ENCODE assay signal across 24 mouse cellular contexts in the genomic region with DNA sequence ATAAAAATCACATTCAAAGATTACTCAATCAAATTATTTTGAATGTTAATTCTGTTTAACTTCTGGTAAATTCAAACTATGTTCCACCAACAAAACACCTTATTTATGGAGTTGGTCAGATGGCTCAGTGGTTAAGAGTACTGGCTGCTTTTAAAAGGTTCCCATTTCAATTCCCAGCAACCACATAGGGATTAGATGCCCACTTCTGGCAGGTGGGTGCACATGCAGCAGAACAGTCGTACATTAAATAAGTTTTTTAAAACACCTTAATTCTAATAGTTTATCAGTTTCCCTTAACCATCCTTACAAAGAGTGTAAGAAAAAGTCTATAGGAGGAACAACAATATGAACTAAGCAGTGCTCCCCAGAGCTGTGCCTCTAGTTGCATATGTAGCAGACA.
"Had no signal": no experiment of that assay in that cellular context is flagged by ENCODE, and none has a peak within 500 bp of the region (broad histone marks: within the 10 kb centered on the region; RNA-seq: fewer than 3 reads in every experiment).

No protein-coding gene starts in this region.

- H3K9me3 ChIP-seq: intestine, embryonic 15.5 days; kidney, embryonic 15.5 days; limb, embryonic 10.5 days; liver, embryonic 13.5 days; liver, embryonic 15.5 days had no signal

- H3K27me3 ChIP-seq: heart, embryonic 12.5 days; hindbrain, embryonic 12.5 days; intestine, embryonic 15.5 days; kidney, embryonic 15.5 days; limb, embryonic 12.5 days; liver, embryonic 13.5 days; liver, embryonic 15.5 days had no signal

- DNase-seq: gastrocnemius, postnatal 14 days; heart, adult 18-20 months; heart, postnatal 10 days; heart, postnatal 4 days; kidney, adult 18-20 months; kidney, postnatal 10 days; kidney, postnatal 25 days; layer of hippocampus, adult 9-11 months; liver; liver, embryonic 13.5 days had no signal

- H3K4me2 ChIP-seq: heart, embryonic 12.5 days; hindbrain, embryonic 12.5 days; hindbrain, embryonic 14.5 days; intestine, embryonic 15.5 days; kidney, embryonic 15.5 days; limb, embryonic 12.5 days; liver, embryonic 11.5 days; liver, embryonic 13.5 days; liver, embryonic 15.5 days had no signal

- H3K9ac ChIP-seq: heart, embryonic 12.5 days; hindbrain, embryonic 12.5 days; hindbrain, embryonic 14.5 days; intestine, embryonic 15.5 days; kidney, embryonic 15.5 days; limb, embryonic 12.5 days; liver, embryonic 13.5 days; liver, embryonic 15.5 days had no signal

- H3K27ac ChIP-seq: hindbrain, embryonic 10.5 days; hindbrain, embryonic 12.5 days; hindbrain, embryonic 14.5 days; intestine, embryonic 15.5 days; kidney, embryonic 15.5 days; limb, embryonic 10.5 days; limb, embryonic 12.5 days; liver, embryonic 13.5 days; liver, embryonic 15.5 days had no signal

- H3K4me1 ChIP-seq: heart, embryonic 12.5 days; hindbrain, embryonic 10.5 days; hindbrain, embryonic 12.5 days; intestine, embryonic 15.5 days; kidney, embryonic 15.5 days; limb, embryonic 10.5 days; limb, embryonic 12.5 days; liver, embryonic 13.5 days; liver, embryonic 15.5 days had no signal

- ATAC-seq: forebrain, embryonic 16.5 days; hindbrain, embryonic 16.5 days; inflammation-experienced regulatory T-cells, adult 6 months; intestine, embryonic 15.5 days; intestine, postnatal 0 days had no signal

- H3K4me3 ChIP-seq: heart, embryonic 12.5 days; hindbrain, embryonic 10.5 days; hindbrain, embryonic 12.5 days; intestine, embryonic 15.5 days; kidney, embryonic 15.5 days; limb, embryonic 10.5 days; limb, embryonic 12.5 days; liver, embryonic 13.5 days; liver, embryonic 15.5 days had no signal
